In genomic region chr10:80692249-80693165, GRCm38 (mm10) we compare ENCODE assay signal across 10 mouse cellular contexts. TPM values are rescaled to one million over a fixed set of nuclear protein-coding genes. Genes with fewer than 3 reads are reported as not detected.
DNase-seq lines count a peak whose midpoint lies in the region; ATAC-seq and TF ChIP-seq lines count a peak whose summit lies in the region.
"Had no signal": no experiment of that assay in that cellular context is flagged by ENCODE, and none has a peak within 500 bp of the region (broad histone marks: within the 10 kb centered on the region; RNA-seq: fewer than 3 reads in every experiment).

No protein-coding gene starts in this region.

- no peaks in the 10 kb centered on the region for H3K4me1 ChIP-seq in embryonic facial prominence, embryonic 14.5 days (ENCODE audit: control insufficient read depth, insufficient read depth, low read length)
- peaks cover 28% of the 10 kb centered on the region for H3K4me1 ChIP-seq in embryonic facial prominence, embryonic 10.5 days
- peaks cover 25% of the 10 kb centered on the region for H3K4me1 ChIP-seq in lung, adult 2 months (ENCODE audit: control insufficient read depth, insufficient read depth, low read length)

- no peak for DNase-seq in embryonic facial prominence, embryonic 14.5 days (ENCODE audit: low spot score)
- no peak for DNase-seq in embryonic facial prominence, embryonic 10.5 days (ENCODE audit: low spot score)
- DNase-seq in lung, adult 18-20 months: peak; percentile 50 to 67
- DNase-seq in lung, adult 2 months: no peak
- peak; percentile 72 for DNase-seq in naive thymus-derived CD4-positive, alpha-beta T cell, adult 2 months (ENCODE audit: low read depth)
- no peak for DNase-seq in adrenal gland, postnatal 4 days (ENCODE audit: low spot score in 2 of 2)
- no peak for DNase-seq in Muller cell, postnatal 12 days (ENCODE audit: inconsistent ontology term)
- DNase-seq: gastrocnemius, postnatal 10 days; kidney, adult 18-20 months had no signal

- no peaks in the 10 kb centered on the region for H3K9me3 ChIP-seq in embryonic facial prominence, embryonic 14.5 days (ENCODE audit: control insufficient read depth, low read length)
- H3K9me3 ChIP-seq in embryonic facial prominence, embryonic 10.5 days: no peaks in the 10 kb centered on the region

- no peaks in the 10 kb centered on the region for H3K27me3 ChIP-seq in embryonic facial prominence, embryonic 14.5 days (replicated peaks; ENCODE audit: control insufficient read depth, insufficient read depth, low read length)
- H3K27me3 ChIP-seq in embryonic facial prominence, embryonic 10.5 days (replicated peaks; ENCODE audit: low read depth, poor library complexity, severe bottlenecking): no peaks in the 10 kb centered on the region

- no peak overlapping the region for H3K4me2 ChIP-seq in embryonic facial prominence, embryonic 14.5 days (ENCODE audit: low read depth, low read length)

- no peak for ATAC-seq in embryonic facial prominence, embryonic 14.5 days (ENCODE audit: low read depth)
- peak; percentile 39 to 60 for ATAC-seq in hematopoietic stem cell, adult 5-6 weeks (replicated peaks in 1 of 2; ENCODE audit: insufficient read depth in 1 of 2, low FRiP score in 2 of 2, low TSS enrichment in 1 of 2, low read depth in 1 of 2, poor library complexity in 2 of 2, severe bottlenecking in 2 of 2)

- H3K36me3 ChIP-seq in embryonic facial prominence, embryonic 14.5 days (ENCODE audit: control insufficient read depth, insufficient read depth, low read length): peaks cover 53% of the 10 kb centered on the region
- H3K36me3 ChIP-seq in embryonic facial prominence, embryonic 10.5 days (replicated peaks): peaks cover 61% of the 10 kb centered on the region

- H3K9ac ChIP-seq in embryonic facial prominence, embryonic 14.5 days (ENCODE audit: low read depth, low read length): 0 out of 2 replicates have a peak overlapping the region, but pooled peaks have one; percentile 22

- H3K27ac ChIP-seq in embryonic facial prominence, embryonic 14.5 days (replicated peaks; ENCODE audit: low read depth, low read length): no peak overlapping the region
- H3K27ac ChIP-seq in embryonic facial prominence, embryonic 10.5 days (replicated peaks): no peak overlapping the region

- whole genome bisulfite sequencing in embryonic facial prominence, embryonic 14.5 days: 81% methylated on average over 14 of the region's 14 CpGs
- 83% methylated on average over 14 of the region's 14 CpGs for WGBS in embryonic facial prominence, embryonic 10.5 days
- WGBS in lung, adult 2 months: 67% methylated on average over 14 of the region's 14 CpGs

- H3K4me3 ChIP-seq in embryonic facial prominence, embryonic 14.5 days (ENCODE audit: low read depth, low read length): no peak overlapping the region
- no peak overlapping the region for H3K4me3 ChIP-seq in embryonic facial prominence, embryonic 10.5 days
- H3K4me3 ChIP-seq in lung, adult 2 months (replicated peaks; ENCODE audit: extremely low read depth, low read depth, low read length): no peak overlapping the region

- no peak; the same call in 1 of the 2 replicates for TF ChIP-seq POLR2A in lung, adult 2 months (IDR thresholded peaks at IDR 0.05; ENCODE audit: borderline replicate concordance, extremely low read depth, low read depth, low read length)

- TF ChIP-seq CTCF in lung, adult 2 months (IDR thresholded peaks at IDR 0.05; ENCODE audit: insufficient read depth, low read length): no peak

RNA-seq across cellular contexts. Expression of gene Mob3a, which starts 9.3 kb away (rescaled TPM):
- polyA plus RNA-seq in embryonic facial prominence, embryonic 14.5 days (2014; fragmentation: Nextera tagmentation; extraction: Ambion mirVana): 31.2 and 37.0 TPM in 2 replicates
- polyA plus RNA-seq in embryonic facial prominence, embryonic 10.5 days (2016; fragmentation: Nextera tagmentation; extraction: Ambion mirVana): 54.4 and 54.7 TPM in 2 replicates
- 51.5 and 52.4 TPM in 2 replicates for polyA plus RNA-seq in lung, adult 2 months (2012; rRNA removed)
- 81.1 and 92.3 TPM in 2 replicates for total RNA-seq in hematopoietic stem cell, adult 5-6 weeks (2017)
- 10 to 100 TPM; 16.5 to 16.6 TPM for total RNA-seq in adrenal gland, postnatal 4 days (2021)

RNA-seq across cellular contexts. Expression of gene Izumo4, which starts 9.5 kb away (rescaled TPM):
- 10.3 and 14.4 TPM in 2 replicates for polyA plus RNA-seq in embryonic facial prominence, embryonic 14.5 days (2014; fragmentation: Nextera tagmentation; extraction: Ambion mirVana)
- 10.5 and 10.8 TPM in 2 replicates for polyA plus RNA-seq in embryonic facial prominence, embryonic 10.5 days (2016; fragmentation: Nextera tagmentation; extraction: Ambion mirVana)
- polyA plus RNA-seq in lung, adult 2 months (2012; rRNA removed): 61.9 and 70.8 TPM in 2 replicates
- total RNA-seq in hematopoietic stem cell, adult 5-6 weeks (2017): 9.5 and 10.4 TPM in 2 replicates
- 10 to 100 TPM; 18.3 to 24.9 TPM for total RNA-seq in adrenal gland, postnatal 4 days (2021)

RNA-seq across cellular contexts. Expression of gene Mknk2, which starts 14.6 kb away (rescaled TPM):
- polyA plus RNA-seq in embryonic facial prominence, embryonic 14.5 days (2014; fragmentation: Nextera tagmentation; extraction: Ambion mirVana): 84.6 and 86.7 TPM in 2 replicates
- polyA plus RNA-seq in embryonic facial prominence, embryonic 10.5 days (2016; fragmentation: Nextera tagmentation; extraction: Ambion mirVana): 118 and 119 TPM in 2 replicates
- 267 and 338 TPM in 2 replicates for polyA plus RNA-seq in lung, adult 2 months (2012; rRNA removed)
- 52.4 and 75.9 TPM in 2 replicates for total RNA-seq in hematopoietic stem cell, adult 5-6 weeks (2017)
- 100 to 1,000 TPM; 126 to 134 TPM for total RNA-seq in adrenal gland, postnatal 4 days (2021)

RNA-seq across cellular contexts. Expression of gene Btbd2, which starts 35.6 kb away (rescaled TPM):
- polyA plus RNA-seq in embryonic facial prominence, embryonic 14.5 days (2014; fragmentation: Nextera tagmentation; extraction: Ambion mirVana): 71.6 and 81.2 TPM in 2 replicates
- polyA plus RNA-seq in embryonic facial prominence, embryonic 10.5 days (2016; fragmentation: Nextera tagmentation; extraction: Ambion mirVana): 83.2 and 84.8 TPM in 2 replicates
- polyA plus RNA-seq in lung, adult 2 months (2012; rRNA removed): 87.0 and 91.3 TPM in 2 replicates
- 13.6 and 35.8 TPM in 2 replicates for total RNA-seq in hematopoietic stem cell, adult 5-6 weeks (2017)
- 10 to 100 TPM; 72.0 to 76.3 TPM for total RNA-seq in adrenal gland, postnatal 4 days (2021)

RNA-seq across cellular contexts. Expression of gene Ap3d1, which starts 49.6 kb away (rescaled TPM):
- 67.6 and 75.8 TPM in 2 replicates for polyA plus RNA-seq in embryonic facial prominence, embryonic 14.5 days (2014; fragmentation: Nextera tagmentation; extraction: Ambion mirVana)
- 60.5 and 61.5 TPM in 2 replicates for polyA plus RNA-seq in embryonic facial prominence, embryonic 10.5 days (2016; fragmentation: Nextera tagmentation; extraction: Ambion mirVana)
- 111 and 136 TPM in 2 replicates for polyA plus RNA-seq in lung, adult 2 months (2012; rRNA removed)
- total RNA-seq in hematopoietic stem cell, adult 5-6 weeks (2017): 37.7 and 45.2 TPM in 2 replicates
- total RNA-seq in adrenal gland, postnatal 4 days (2021): 100 to 1,000 TPM in 1 of 2 experiments, 10 to 100 TPM in 1; 98.9 to 114 TPM

Comparison
In these comparisons a context has a peak if more than half of its experiments do, and no peak if none do; other contexts are left out.
1. DNase-seq: peak in lung, adult 18-20 months (2 of 2) and naive thymus-derived CD4-positive, alpha-beta T cell, adult 2 months (single experiment); none in embryonic facial prominence, embryonic 14.5 days (single experiment), embryonic facial prominence, embryonic 10.5 days (single experiment), lung, adult 2 months (single experiment), adrenal gland, postnatal 4 days (0 of 2) and Muller cell, postnatal 12 days (single experiment).